Mouse (Mus musculus): ENCODE measurements at regions not wholly inside any gene's neighbourhood (a gene's known extent, or its start where the extent isn't known, plus 50 kb on each side); places are given as distances from the start of the nearest gene placed in this dataset.
A peak's percentile ranks its signal among the peaks of the same experiment; 100 is the strongest.

DNA sequence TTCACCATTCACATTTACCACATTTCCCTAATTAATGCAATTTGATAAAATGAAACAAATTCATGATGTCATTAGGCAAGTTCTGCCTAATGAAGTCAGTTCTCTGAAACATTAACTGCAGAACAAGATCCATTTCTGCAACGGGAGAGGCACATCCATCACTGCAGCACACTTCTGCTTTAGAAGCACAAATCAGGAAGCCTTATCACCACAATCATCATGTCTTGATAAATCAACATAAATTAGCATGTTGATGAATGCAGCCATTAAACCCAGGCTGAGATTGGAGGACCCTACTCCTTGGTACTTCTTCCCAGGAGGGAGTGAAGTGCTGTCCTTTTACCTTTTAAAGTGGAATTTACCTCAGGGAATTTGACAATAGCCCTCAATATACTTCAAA, 1195.4 kb downstream of the Defb40 start:
- no peak for DNase-seq

GRCm38 (mm10) chr8:17781559-17782283, 1196.3 kb downstream of the Defb40 start:
- DNase-seq = no peak

DNA sequence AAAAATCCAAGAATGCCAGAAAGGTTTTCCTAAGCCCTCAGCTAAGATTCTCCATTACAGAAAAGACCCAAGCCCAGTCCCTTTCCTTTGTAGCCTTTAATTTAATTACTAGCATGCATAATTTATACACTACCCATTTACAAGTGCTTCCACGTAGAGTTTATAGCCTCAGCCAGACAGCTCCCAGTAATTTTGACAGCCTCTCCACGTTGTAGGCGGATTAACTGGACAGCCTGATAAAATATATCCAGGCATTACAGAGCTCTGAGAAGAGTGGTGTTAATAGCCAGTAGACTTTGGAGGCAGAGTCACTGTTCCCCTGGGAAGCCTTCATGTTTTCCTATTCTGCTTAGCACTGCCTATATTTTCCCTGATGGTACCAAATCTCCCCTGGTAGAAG, 1202.6 kb downstream of the Defb40 start:
- no peak for DNase-seq

GRCm38 (mm10) chr8:17773311-17773710, 1204.7 kb downstream of the Defb40 start:
- DNase-seq = no peak

GRCm38 (mm10) chr8:17767441-17768007, 1210.5 kb downstream of the Defb40 start:
- no peak for DNase-seq

- DNase-seq = no peak
Measured at GRCm38 (mm10) chr8:17724672-17725071, 1253.4 kb downstream of the Defb40 start.

GRCm38 (mm10) chr8:17709162-17709561, 1268.9 kb downstream of the Defb40 start:
- DNase-seq = no peak

DNA sequence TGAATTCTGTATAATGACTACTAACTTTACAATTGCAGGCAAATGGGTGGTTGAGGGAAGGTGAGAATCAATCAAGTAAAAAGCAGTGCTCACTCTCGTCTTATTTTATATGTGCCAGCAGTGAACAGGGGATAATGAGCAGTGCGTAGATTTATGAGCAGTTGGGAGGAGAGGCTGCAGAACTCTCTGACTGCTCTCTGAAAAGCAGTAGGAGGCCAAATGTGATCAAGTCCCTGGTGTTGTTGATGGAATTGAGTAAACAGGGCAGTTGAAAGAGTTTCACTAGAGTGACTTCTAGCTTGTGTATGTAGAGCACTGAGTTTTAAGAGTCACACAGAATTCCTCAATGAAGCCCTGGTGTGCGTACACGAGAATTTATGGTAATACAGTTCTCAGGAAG, 1269.6 kb downstream of the Defb40 start:
- no peak for DNase-seq

DNA sequence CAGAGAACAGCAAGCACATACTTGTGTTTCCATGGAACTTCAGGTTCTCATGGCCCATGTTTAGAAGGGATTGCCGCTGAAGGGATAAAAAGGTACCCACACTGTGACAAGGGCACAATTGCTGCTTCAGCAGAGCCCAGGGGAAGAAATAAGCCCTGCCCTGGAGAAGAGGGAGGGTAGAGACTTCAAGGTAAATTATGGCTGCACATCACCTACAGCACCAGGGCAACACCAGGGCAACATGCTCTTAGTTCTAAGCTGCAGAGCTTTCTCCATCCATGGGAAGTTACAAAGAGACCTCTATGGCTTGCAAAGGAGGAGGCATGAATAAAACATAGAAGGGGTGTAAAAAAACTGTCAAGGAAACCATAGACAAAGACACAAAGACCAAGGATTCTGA, 1273.8 kb downstream of the Defb40 start:
- DNase-seq = no peak

GRCm38 (mm10) chr8:17700362-17700761, 1277.7 kb downstream of the Defb40 start:
- DNase-seq = peak; percentile 54

- DNase-seq = no peak
Measured at GRCm38 (mm10) chr8:17690074-17690848, 1287.8 kb downstream of the Defb40 start.

GRCm38 (mm10) chr8:17689641-17690040, 1288.4 kb downstream of the Defb40 start:
- DNase-seq = no peak

DNA sequence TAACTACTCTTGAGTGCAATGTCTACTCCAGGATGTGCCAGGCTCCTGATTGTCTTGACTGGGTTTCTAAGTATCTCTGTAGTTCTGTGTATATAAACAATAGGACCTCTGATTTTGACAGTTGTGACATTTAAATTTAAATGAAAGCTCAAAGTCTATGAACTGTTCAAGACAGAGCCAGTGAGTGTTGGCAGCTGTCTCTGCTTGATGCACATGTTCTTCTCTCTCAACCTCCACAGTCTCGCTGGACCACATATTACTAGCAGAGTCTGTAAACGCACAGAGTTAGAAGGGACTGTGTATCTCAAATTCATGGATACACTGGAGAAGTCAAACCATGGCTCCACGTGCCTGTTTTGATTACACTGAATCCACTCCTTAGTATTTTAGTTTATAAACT, 1291.0 kb downstream of the Defb40 start:
- DNase-seq = no peak

DNA sequence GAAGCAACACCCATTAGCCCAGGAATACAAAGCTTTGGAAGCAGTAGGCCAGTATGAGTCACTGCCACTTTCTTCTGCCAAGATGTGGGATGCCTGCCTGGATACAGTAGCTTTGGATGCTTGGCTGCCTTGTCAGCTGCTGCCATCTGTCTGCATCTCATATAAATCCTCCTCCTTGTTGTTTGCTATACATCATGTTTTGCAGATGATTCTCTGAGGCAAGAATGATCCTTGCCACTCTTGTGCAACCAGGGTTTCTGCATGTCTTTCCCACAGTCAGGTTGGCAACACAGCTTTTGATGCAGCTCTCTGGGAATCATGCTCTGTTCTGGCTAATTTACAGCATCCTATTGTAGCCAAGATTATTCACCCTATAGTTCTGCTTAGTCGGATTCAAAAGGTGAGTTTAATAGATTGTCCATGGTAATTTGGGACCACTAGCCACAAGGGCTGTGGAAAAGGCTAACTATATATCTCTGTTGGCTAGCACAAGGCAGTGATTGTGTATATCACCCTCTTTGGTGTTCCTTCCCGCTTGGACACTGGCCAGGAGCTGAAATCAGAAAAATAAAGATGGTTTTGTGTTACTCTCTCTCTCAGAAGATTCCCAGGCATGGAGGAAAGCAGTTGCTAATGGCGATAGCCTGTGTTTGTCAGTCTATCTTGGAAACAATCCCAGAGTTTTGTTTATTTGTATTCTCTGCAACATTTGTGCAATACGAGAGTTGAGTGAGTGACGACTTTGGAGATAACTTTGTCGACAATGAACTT, 1313.5 kb downstream of the Defb40 start:
- no peak for DNase-seq

DNA sequence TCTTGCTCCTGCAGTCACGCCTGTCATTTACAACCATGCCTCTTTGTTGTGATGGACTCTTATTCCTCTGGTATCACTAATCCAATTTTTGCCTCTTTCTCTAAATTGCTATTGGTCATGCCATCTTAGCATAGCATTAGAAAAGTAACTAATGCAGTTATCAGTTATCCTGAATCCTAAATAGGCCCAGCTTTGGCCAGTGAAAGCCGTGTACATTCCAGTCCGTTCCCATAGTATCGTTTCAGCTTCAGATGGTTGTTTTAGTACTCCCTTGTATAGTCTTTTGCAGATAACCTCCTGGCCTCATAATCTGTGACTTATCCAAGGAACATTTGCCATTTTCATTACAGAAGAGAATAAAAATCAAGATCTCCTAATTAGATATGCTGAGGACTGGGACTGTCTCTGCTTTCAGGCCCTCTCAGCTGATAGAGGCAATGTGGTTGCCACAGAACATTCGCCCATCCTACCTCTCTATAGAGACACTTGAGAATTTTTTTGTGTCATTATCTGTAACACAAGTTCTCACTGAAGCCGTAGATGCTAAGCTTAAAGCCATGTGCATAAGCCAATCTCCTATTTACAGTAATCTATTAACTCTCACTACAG, 1318.2 kb downstream of the Defb40 start:
- DNase-seq = no peak

- no peak for DNase-seq
Measured at GRCm38 (mm10) chr8:17653786-17654185, 1324.3 kb downstream of the Defb40 start.

DNA sequence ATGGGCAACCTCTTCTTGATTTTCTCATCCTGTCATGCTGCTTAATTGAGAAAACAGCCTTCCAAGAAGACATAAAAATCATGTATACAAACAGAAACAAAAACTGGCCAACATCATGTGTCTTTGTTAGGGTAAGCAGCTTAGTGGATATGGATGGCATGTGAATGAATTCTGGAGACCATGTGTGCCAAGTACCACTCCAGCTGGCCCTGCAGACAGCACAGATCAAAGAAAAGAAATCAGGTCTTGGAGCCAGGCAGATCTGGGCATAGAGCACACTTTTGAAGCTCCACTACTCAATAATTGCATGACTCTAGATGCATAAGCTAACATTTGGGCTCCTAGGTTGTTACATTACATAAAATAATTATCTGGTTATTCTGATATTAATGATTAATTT, 1330.5 kb downstream of the Defb40 start:
- no peak for DNase-seq

- DNase-seq = no peak
Measured at GRCm38 (mm10) chr8:17621109-17621508, 1356.9 kb downstream of the Defb40 start.

- no peak for DNase-seq
Measured at GRCm38 (mm10) chr8:17618846-17619245, 1359.2 kb downstream of the Defb40 start.

- DNase-seq = no peak
Measured at GRCm38 (mm10) chr8:17618147-17618546, 1359.9 kb downstream of the Defb40 start.

- DNase-seq = no peak
Measured at GRCm38 (mm10) chr8:17602861-17603260, 1375.2 kb downstream of the Defb40 start.

- DNase-seq = no peak
Measured at GRCm38 (mm10) chr8:17598736-17599135, 1379.3 kb downstream of the Defb40 start.

GRCm38 (mm10) chr8:17596559-17596958, 1381.5 kb downstream of the Defb40 start:
- no peak for DNase-seq

Measured in adrenal gland, adult 8-10 months (tissue).